Mouse (Mus musculus) embryonic facial prominence, embryonic 14.5 days (tissue): ENCODE results near the gene Arhgef18. TPM values are rescaled to one million over a fixed set of nuclear protein-coding genes. Genes with fewer than 3 reads are reported as not detected.

Experiments
- ATAC-seq: fragments of 200-750 bp; cut with Nextera tagmentation; 2 replicates; pipeline ENCODE4 v1.8.0; 2017; ENCODE audit warnings: low read depth, moderate number of reproducible peaks, moderate TSS enrichment
- DNase-seq: peaks from one replicate; pipeline ENCODE4 v3.0.0-alpha.2; 2015; ENCODE audit warnings: low spot score
- H3K27ac ChIP-seq: fragments of 300-500 bp; sonication (generic); replicated peaks from 2 replicates; pipeline ENCODE4 v1.5.1; 2014; ENCODE audit warnings: low read depth, mild to moderate bottlenecking, low read length, moderate library complexity
- H3K27me3 ChIP-seq: fragments of 300-500 bp; sonication (generic); replicated peaks from 2 replicates; pipeline ENCODE4 v1.6.1; 2014; ENCODE audit warnings: low read length; ENCODE audit not compliant: control insufficient read depth, insufficient read depth
- H3K36me3 ChIP-seq: fragments of 300-500 bp; sonication (generic); 2 replicates; pipeline ENCODE4 v1.6.1; 2014; ENCODE audit warnings: low read length, mixed read lengths; ENCODE audit not compliant: control insufficient read depth, insufficient read depth
- H3K4me1 ChIP-seq: fragments of 300-500 bp; sonication (generic); 2 replicates; pipeline ENCODE4 v1.6.1; 2014; ENCODE audit warnings: antibody characterized with exemption, low read length; ENCODE audit not compliant: control insufficient read depth, insufficient read depth
- H3K4me2 ChIP-seq: fragments of 300-500 bp; sonication (generic); 2 replicates; pipeline ENCODE4 v1.6.1; 2014; ENCODE audit warnings: low read depth, mild to moderate bottlenecking, low read length, moderate library complexity, mixed read lengths
- H3K4me3 ChIP-seq: fragments of 300-500 bp; sonication (generic); 2 replicates; pipeline ENCODE4 v1.5.1; 2014; ENCODE audit warnings: low read depth, mild to moderate bottlenecking, low read length
- H3K9ac ChIP-seq: fragments of 300-500 bp; sonication (generic); 2 replicates; pipeline ENCODE4 v1.6.1; 2014; ENCODE audit warnings: low read depth, mild to moderate bottlenecking, low read length, moderate library complexity, mixed read lengths
- H3K9me3 ChIP-seq: fragments of 300-500 bp; sonication (generic); 2 replicates; pipeline ENCODE4 v1.6.1; 2016; ENCODE audit warnings: low read length; ENCODE audit not compliant: control insufficient read depth
- WGBS: fragments of 180-500 bp; shearing (Covaris S2); extraction: QIAGEN DNeasy Blood & Tissue Kit; methylation state at CpG from one replicate; pipeline ENCODE4 v1.1.7; 2014; 5-methylcytosine and 5-hydroxymethylcytosine counted together
- polyA plus RNA-seq: library from polyadenylated mRNA; unstranded; fragments of >200 nt; fragmentation: Nextera tagmentation; extraction: Ambion mirVana; gene quantifications from 2 replicates; pipeline ENCODE4 v1.2.1, GENCODE M21; 2014

The Arhgef18 gene
- polyA plus RNA-seq, 1 experiment from 2014 or later: 8.7 TPM

DNA sequence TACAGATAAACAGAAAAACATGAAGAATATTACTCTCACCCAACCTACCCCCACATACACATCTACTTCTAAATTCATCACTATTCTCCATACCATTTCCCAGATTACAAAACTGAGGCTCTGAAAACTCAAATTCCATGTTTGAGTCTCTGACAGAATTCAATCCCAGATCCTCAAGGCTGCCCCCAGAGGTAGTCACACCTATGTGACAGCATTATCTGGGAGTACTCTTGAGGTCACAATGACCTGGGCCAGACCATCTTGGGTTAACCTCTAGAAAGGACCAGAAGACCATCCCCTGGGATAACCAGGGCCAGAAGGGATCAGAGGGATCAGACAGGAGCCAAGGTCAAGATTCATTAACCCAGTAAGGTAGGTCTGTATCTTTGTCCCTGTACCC, 77.8 kb downstream of the Arhgef18 start, which contains the start of gene Tex45:
TSS of gene Tex45 (plus strand) at position 301 of the 400 bp plus-strand sequence.
- Histone ChIP-seq H3K4me2 (no peak within 1 kb of the TSS), H3K4me3 (no peak within 1 kb of the TSS), H3K27me3 (peaks cover 3% of the 10 kb centered on the region; the same call in 1 of the 2 replicates), H3K27ac (no peak within 1 kb of the TSS), H3K4me1 (peaks cover 7% of the 10 kb centered on the region; the same call in 1 of the 2 replicates), H3K36me3 (no peaks in the 10 kb centered on the region), H3K9ac (no peak within 1 kb of the TSS), H3K9me3 (no peaks in the 10 kb centered on the region)
- no peak for ATAC-seq
- no peak for DNase-seq

DNA sequence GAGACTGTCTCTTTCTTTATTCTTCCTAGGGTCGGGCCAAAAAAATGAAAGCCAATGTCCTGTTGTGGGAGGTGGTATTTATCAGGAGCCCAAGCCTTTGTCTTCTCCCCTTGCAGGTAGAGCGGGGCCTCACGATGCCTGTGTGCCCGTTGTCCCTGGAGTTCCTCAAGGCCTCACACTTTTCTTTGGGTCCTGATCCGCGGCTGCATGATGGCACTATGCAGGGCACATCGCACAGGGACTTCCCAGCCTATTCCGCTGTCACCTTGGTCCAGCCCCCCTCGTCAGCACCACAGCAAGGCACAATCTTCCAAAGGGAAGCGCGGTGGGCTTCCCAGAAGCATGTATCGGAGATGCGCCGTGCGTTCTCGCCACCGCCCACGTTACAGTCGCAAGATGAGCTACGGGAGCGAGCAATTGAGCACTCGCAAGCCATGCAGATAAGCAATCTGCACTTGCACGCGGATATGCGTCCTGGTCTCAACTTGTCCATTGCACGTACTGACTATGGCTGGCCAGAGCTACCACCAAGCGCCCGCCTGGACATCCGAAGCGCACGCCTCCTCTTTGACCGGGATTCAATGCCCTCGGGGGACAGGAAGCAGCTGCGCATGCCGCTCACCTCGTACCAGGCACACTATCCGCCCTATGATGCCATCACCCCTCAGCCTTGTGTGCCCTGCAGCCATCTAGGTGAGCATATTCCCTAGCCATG, 83.1 kb downstream of the Arhgef18 start:
- Histone ChIP-seq H3K9ac (peak overlapping the region; percentile 46; the same call in 1 of the 2 replicates), H3K4me3 (peak overlapping the region; percentile 33), H3K4me2 (peak overlapping the region; percentile 61), H3K27me3 (peaks cover 11% of the 10 kb centered on the region), H3K27ac (no peak overlapping the region), H3K9me3 (no peaks in the 10 kb centered on the region), H3K4me1 (no peaks in the 10 kb centered on the region; the same call in 1 of the 2 replicates), H3K36me3 (no peaks in the 10 kb centered on the region)
- ATAC-seq (peak; percentile 63; the same call in 1 of the 2 replicates), DNase-seq (peak; percentile 35)
- WGBS: 29% methylated on average over 37 of the region's 37 CpGs

DNA sequence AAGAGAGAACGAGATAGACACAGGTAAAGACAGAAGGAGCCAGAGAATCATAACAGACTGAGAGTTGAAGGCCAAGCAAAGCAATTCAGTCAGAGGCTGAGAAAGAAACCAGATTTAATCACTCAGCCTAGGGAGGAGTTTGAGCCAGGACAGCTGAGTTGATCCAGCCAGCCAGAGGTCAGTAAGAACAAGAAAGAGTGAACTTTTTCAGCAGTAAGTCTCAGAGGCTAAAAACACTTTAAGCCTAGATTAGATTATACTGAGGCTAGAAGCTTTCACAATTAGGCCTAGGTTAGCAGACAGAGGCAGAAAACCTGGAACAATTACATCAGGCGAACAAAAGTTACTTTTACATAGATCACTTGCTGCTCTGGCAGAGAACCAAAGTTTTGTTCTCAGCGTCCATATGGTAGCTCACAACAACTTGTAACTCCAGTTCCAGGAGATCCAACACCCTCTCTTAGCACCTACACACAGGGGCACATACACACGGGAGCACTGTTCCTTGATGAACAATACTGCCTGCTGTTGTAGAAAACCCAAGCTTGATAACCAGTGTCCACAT, 87.5 kb downstream of the Arhgef18 start:
- no peak for ATAC-seq
- 60% methylated on average over 4 of the region's 4 CpGs for WGBS
- no peak overlapping the region for H3K4me2 ChIP-seq
- no peak overlapping the region for H3K9ac ChIP-seq
- H3K9me3 ChIP-seq: no peaks in the 10 kb centered on the region
- peaks cover 11% of the 10 kb centered on the region for H3K27me3 ChIP-seq
- H3K36me3 ChIP-seq: no peaks in the 10 kb centered on the region
- H3K4me3 ChIP-seq: no peak overlapping the region
- peak; percentile 10 for DNase-seq
- no peak overlapping the region for H3K27ac ChIP-seq
- no peaks in the 10 kb centered on the region; the same call in 1 of the 2 replicates for H3K4me1 ChIP-seq

DNA sequence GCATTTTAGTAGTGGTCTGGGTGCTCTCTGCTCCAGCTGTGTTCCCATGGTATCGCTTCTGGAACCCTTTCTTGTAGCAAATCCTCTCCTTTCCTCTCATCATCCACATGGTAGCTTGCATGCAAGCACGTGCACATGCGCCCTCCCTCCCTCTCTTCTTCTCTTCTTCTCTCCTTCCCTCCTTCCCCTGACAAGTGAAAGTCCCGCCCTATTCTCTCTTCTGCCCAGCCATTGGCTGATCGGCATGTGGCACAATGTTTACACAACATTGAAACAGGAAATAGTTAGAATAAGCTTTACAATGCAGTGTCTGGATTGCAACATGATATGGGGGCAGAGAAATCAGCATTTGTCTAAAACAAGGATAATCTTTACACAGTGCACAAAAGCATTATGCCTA, 88.8 kb downstream of the Arhgef18 start:
- Histone ChIP-seq H3K27me3 (no peaks in the 10 kb centered on the region), H3K4me3 (no peak overlapping the region), H3K9me3 (no peaks in the 10 kb centered on the region), H3K27ac (no peak overlapping the region), H3K4me1 (no peaks in the 10 kb centered on the region), H3K36me3 (no peaks in the 10 kb centered on the region), H3K4me2 (no peak overlapping the region), H3K9ac (no peak overlapping the region)
- DNase-seq (no peak), ATAC-seq (no peak; the same call in 1 of the 2 replicates)
- WGBS: 53% methylated on average over 5 of the region's 5 CpGs

DNA sequence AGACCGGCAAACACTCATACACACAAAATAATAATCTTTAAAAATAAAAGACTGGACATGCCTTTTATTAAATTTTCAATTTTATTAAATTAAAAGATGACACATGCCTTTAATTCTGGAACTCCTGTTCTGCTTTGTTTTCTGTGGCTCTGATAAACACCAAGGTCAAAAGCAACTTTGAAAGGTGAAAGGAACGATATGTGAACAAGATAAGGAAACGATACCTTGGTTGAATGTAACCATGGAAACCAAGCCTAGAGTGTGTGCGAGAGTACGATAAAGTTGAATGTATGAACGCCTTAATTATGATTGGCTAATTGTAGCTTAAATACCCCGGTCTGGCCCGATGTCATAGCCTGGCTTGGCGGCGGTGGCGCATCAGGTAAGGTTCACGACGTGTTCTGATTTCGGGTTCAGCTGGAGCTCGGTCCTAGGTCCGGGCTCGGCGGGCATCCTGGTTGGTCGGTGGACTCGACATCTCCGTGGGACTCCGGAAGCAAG, 89.5 kb downstream of the Arhgef18 start:
- DNase-seq (no peak), ATAC-seq (no peak)
- no peaks in the 10 kb centered on the region for H3K27me3 ChIP-seq
- H3K4me1 ChIP-seq: no peaks in the 10 kb centered on the region
- H3K4me2 ChIP-seq: no peak overlapping the region
- no peaks in the 10 kb centered on the region for H3K9me3 ChIP-seq
- H3K4me3 ChIP-seq: no peak overlapping the region
- H3K36me3 ChIP-seq: no peaks in the 10 kb centered on the region
- H3K27ac ChIP-seq: no peak overlapping the region
- no peak overlapping the region for H3K9ac ChIP-seq
- WGBS: 88% methylated on average over 22 of the region's 22 CpGs

DNA sequence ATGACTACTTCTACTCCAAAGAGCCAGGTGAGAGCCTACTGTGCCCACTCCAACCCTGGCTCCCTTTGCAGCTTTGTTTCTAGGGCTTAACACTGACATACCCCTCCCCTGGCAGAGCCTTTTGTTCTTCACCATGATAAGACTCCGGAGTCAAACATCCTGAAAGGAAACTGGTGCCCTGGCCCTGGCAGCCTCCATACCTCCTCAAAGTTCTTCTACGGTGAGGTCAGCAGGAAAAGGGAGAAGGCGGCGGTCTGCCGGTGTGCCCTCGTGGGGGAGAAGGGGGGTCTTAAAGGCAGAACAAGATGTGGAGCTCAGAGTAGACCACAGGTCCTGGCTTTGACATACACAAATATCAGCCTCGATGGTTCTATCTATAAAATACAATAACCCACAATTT, 90.7 kb downstream of the Arhgef18 start:
- H3K4me1 ChIP-seq: no peaks in the 10 kb centered on the region
- no peaks in the 10 kb centered on the region for H3K9me3 ChIP-seq
- H3K9ac ChIP-seq: no peak overlapping the region
- ATAC-seq: no peak
- no peak overlapping the region for H3K4me2 ChIP-seq
- H3K27me3 ChIP-seq: no peaks in the 10 kb centered on the region
- no peak overlapping the region for H3K27ac ChIP-seq
- H3K36me3 ChIP-seq: no peaks in the 10 kb centered on the region
- no peak overlapping the region for H3K4me3 ChIP-seq
- WGBS: 83% methylated on average over 7 of the region's 7 CpGs
- DNase-seq: no peak

DNA sequence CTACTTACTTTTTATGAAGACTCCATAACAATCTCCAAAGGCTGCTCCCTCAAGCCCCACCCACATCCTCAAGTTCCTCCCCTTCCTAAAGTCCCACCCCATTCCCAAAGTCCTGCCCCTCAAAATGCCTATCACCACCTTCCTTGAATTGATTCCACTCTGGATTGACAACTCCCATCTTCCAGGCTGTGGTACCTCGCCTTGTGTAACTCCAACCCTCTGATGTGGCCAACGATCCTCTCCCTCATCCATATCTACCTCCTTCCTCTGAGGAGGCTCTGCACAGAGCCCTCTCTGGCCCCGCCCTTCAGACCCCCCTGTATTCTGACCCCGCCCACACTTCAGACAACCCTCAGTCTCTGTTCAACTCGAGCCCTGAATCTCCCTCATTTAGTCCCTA, 92.4 kb downstream of the Arhgef18 start:
- H3K27me3 ChIP-seq: no peaks in the 10 kb centered on the region
- no peak overlapping the region for H3K27ac ChIP-seq
- no peak overlapping the region for H3K4me2 ChIP-seq
- no peaks in the 10 kb centered on the region for H3K36me3 ChIP-seq
- WGBS: 27% methylated on average over 5 of the region's 5 CpGs
- no peak overlapping the region for H3K4me3 ChIP-seq
- no peaks in the 10 kb centered on the region for H3K9me3 ChIP-seq
- no peaks in the 10 kb centered on the region for H3K4me1 ChIP-seq
- DNase-seq: no peak
- no peak for ATAC-seq
- H3K9ac ChIP-seq: no peak overlapping the region

DNA sequence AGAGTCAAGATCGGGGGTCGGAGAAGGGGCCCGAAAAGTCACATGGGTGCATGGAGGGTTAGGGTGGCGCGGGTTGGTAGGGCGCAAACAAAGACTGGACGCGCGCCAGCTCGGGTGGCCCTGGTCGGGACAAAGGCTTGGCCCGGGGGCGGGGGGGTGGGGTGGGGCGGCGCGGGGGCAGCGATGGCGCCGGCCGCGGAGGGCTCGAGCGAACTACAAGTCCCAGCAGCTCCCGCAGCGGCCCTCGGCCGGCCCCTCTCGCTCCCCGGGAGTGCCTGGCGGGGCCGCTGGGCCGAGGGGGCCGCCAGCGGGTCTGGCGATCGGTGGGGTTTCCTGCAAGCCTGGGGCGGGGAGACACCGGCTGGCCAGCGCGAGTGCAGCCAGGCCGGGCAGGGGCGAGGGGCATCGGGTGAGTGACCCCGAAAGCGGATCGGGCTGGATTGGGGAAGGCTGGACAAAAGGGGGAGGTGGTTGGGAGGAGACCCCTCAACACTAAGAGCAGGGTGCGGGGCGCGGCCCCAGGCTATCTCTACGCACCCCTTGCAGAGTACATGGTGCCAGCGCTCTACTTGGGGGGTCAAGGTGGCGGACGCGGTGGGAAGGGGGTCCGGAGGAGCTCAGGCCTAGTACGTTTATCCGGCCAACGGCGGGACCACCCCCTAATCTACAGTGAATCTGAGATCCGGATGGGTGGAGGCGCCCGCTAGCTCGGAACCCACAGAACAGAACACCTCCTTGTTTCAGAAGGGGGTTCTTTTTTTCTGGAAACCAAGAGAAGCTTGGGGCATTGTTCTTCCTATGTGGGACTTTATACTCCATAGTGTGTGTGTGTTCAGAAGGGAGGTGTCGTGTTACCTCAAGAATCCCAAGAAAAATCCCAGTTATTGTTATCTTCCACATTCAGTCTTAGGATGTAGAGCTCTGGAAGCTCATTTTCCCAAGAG, 100.4 kb downstream of the Arhgef18 start, which contains the start of gene Zfp358:
TSS of gene Zfp358 (plus strand) at position 238 of the 944 bp plus-strand sequence.
- H3K9me3 ChIP-seq: peaks cover 12% of the 10 kb centered on the region; the same call in 1 of the 2 replicates
- no peaks in the 10 kb centered on the region for H3K27me3 ChIP-seq
- peak; percentile 95 for ATAC-seq
- peaks cover 35% of the 10 kb centered on the region for H3K36me3 ChIP-seq
- 1% methylated on average over 31 of the region's 64 CpGs for WGBS
- peak within 1 kb of the TSS; percentile 98 for H3K9ac ChIP-seq
- H3K27ac ChIP-seq: peak within 1 kb of the TSS; percentile 95
- DNase-seq: peak; percentile 93
- peak within 1 kb of the TSS; percentile 84 for H3K4me2 ChIP-seq
- H3K4me1 ChIP-seq: peaks cover 4% of the 10 kb centered on the region; the same call in 1 of the 2 replicates
- H3K4me3 ChIP-seq: peak within 1 kb of the TSS; percentile 97
